Mouse (Mus musculus) embryonic facial prominence, embryonic 11.5 days (tissue): ENCODE results near the gene Gm45716. TPM values are rescaled to one million over a fixed set of nuclear protein-coding genes. Genes with fewer than 3 reads are reported as not detected.

ENCODE experiments used
- ATAC-seq: fragments of 200-750 bp; cut with Nextera tagmentation; replicated peaks from 2 replicates; pipeline ENCODE4 v1.8.0; 2017; ENCODE audit warnings: low read depth; ENCODE audit not compliant: insufficient number of reproducible peaks, low FRiP score, low TSS enrichment
- DNase-seq: peaks from one replicate; pipeline ENCODE4 v3.0.0-alpha.2; 2015; ENCODE audit warnings: low spot score
- H3K27ac ChIP-seq: fragments of 300-500 bp; sonication (generic); replicated peaks from 2 replicates; pipeline ENCODE4 v1.5.1; 2014; ENCODE audit warnings: mild to moderate bottlenecking, low read depth, low read length, control low read depth
- H3K27me3 ChIP-seq: fragments of 300-500 bp; sonication (generic); 2 replicates; pipeline ENCODE4 v1.6.1; 2014; ENCODE audit warnings: mild to moderate bottlenecking, low read length, moderate library complexity, mixed read lengths; ENCODE audit not compliant: control insufficient read depth, insufficient read depth
- H3K36me3 ChIP-seq: fragments of 300-500 bp; sonication (generic); replicated peaks from 2 replicates; pipeline ENCODE4 v1.6.1; 2014; ENCODE audit warnings: low read depth, mild to moderate bottlenecking, low read length, moderate library complexity, mixed read lengths; ENCODE audit not compliant: control insufficient read depth, insufficient read depth
- H3K4me1 ChIP-seq: fragments of 300-500 bp; sonication (generic); 2 replicates; pipeline ENCODE4 v1.6.1; 2014; ENCODE audit warnings: low read length, mixed read lengths; ENCODE audit not compliant: control insufficient read depth, insufficient read depth
- H3K4me2 ChIP-seq: fragments of 300-500 bp; sonication (generic); 2 replicates; pipeline ENCODE4 v1.6.1; 2014; ENCODE audit warnings: low read depth, mild to moderate bottlenecking, control low read depth, low read length, moderate library complexity
- H3K4me3 ChIP-seq: fragments of 300-500 bp; sonication (generic); 2 replicates; pipeline ENCODE4 v1.5.1; 2014; ENCODE audit warnings: low read depth, low read length, control low read depth
- H3K9ac ChIP-seq: fragments of 300-500 bp; sonication (generic); replicated peaks from 2 replicates; pipeline ENCODE4 v1.6.1; 2014; ENCODE audit warnings: mild to moderate bottlenecking, control low read depth, low read length
- H3K9me3 ChIP-seq: fragments of 300-500 bp; sonication (generic); replicated peaks from 2 replicates; pipeline ENCODE4 v1.6.1; 2016; ENCODE audit warnings: mild to moderate bottlenecking, low read length, inconsistent platforms, mixed read lengths; ENCODE audit not compliant: control insufficient read depth
- WGBS: fragments of 180-500 bp; shearing (Covaris S2); extraction: QIAGEN DNeasy Blood & Tissue Kit; methylation state at CpG from one replicate; pipeline ENCODE4 v1.1.7; 2014; 5-methylcytosine and 5-hydroxymethylcytosine counted together
- polyA plus RNA-seq: library from polyadenylated mRNA; unstranded; fragments of >200 nt; fragmentation: Nextera tagmentation; extraction: Ambion mirVana; gene quantifications from 2 replicates; pipeline ENCODE4 v1.2.1, GENCODE M21; 2014

The Gm45716 gene
- polyA plus RNA-seq, 1 experiment from 2014 or later, result 17.1 TPM

- ATAC-seq (no peak), DNase-seq (no peak)
- WGBS, result 47% methylated on average over 5 of the region's 5 CpGs
- H3K9ac ChIP-seq, result no peak overlapping the region
- H3K4me3 ChIP-seq, result no peak overlapping the region
- no peak overlapping the region for H3K27ac ChIP-seq
- no peaks in the 10 kb centered on the region for H3K9me3 ChIP-seq
- no peaks in the 10 kb centered on the region for H3K36me3 ChIP-seq
- H3K27me3 ChIP-seq, result no peaks in the 10 kb centered on the region
- H3K4me2 ChIP-seq, result no peak overlapping the region
- H3K4me1 ChIP-seq, result no peaks in the 10 kb centered on the region
Measured at GRCm38 (mm10) chr11:90237616-90238015, 50.1 kb downstream of the Gm45716 start.

GRCm38 (mm10) chr11:90238657-90239056, 51.2 kb downstream of the Gm45716 start:
- Histone ChIP-seq H3K9me3 (no peaks in the 10 kb centered on the region), H3K4me3 (no peak overlapping the region), H3K27me3 (no peaks in the 10 kb centered on the region), H3K36me3 (no peaks in the 10 kb centered on the region), H3K4me1 (no peaks in the 10 kb centered on the region), H3K27ac (no peak overlapping the region), H3K9ac (no peak overlapping the region), H3K4me2 (no peak overlapping the region)
- 25% methylated on average over 2 of the region's 2 CpGs for WGBS
- DNase-seq, result no peak
- ATAC-seq, result no peak

- no peaks in the 10 kb centered on the region for H3K36me3 ChIP-seq
- H3K27ac ChIP-seq, result no peak overlapping the region
- no peak overlapping the region for H3K9ac ChIP-seq
- DNase-seq, result no peak
- no peaks in the 10 kb centered on the region for H3K27me3 ChIP-seq
- H3K4me2 ChIP-seq, result no peak overlapping the region
- 20% methylated on average over 6 of the region's 6 CpGs for WGBS
- no peaks in the 10 kb centered on the region for H3K4me1 ChIP-seq
- no peak for ATAC-seq
- no peak overlapping the region for H3K4me3 ChIP-seq
- no peaks in the 10 kb centered on the region for H3K9me3 ChIP-seq
Measured at GRCm38 (mm10) chr11:90240652-90241330, 53.3 kb downstream of the Gm45716 start.

- 96% methylated on average over 2 of the region's 2 CpGs for WGBS
- no peak for DNase-seq
Measured at GRCm38 (mm10) chr11:90241874-90242273, 54.4 kb downstream of the Gm45716 start.

GRCm38 (mm10) chr11:90243300-90243699, 55.8 kb downstream of the Gm45716 start:
- DNase-seq, result no peak
- Histone ChIP-seq H3K4me3 (no peak overlapping the region), H3K27ac (no peak overlapping the region), H3K4me1 (no peaks in the 10 kb centered on the region), H3K9me3 (no peaks in the 10 kb centered on the region), H3K36me3 (no peaks in the 10 kb centered on the region), H3K4me2 (no peak overlapping the region), H3K9ac (no peak overlapping the region), H3K27me3 (no peaks in the 10 kb centered on the region)
- no peak for ATAC-seq
- WGBS, result 88% methylated on average over 2 of the region's 2 CpGs

More at GRCm38 (mm10) chr11:90241874-90242273, 54.4 kb downstream of the Gm45716 start:
- no peaks in the 10 kb centered on the region for H3K36me3 ChIP-seq
- no peaks in the 10 kb centered on the region for H3K27me3 ChIP-seq
- H3K9me3 ChIP-seq, result no peaks in the 10 kb centered on the region
- no peaks in the 10 kb centered on the region for H3K4me1 ChIP-seq
- no peak overlapping the region for H3K4me3 ChIP-seq
- ATAC-seq, result no peak
- H3K4me2 ChIP-seq, result no peak overlapping the region
- no peak overlapping the region for H3K27ac ChIP-seq
- no peak overlapping the region for H3K9ac ChIP-seq

GRCm38 (mm10) chr11:90245630-90246029, 58.1 kb downstream of the Gm45716 start:
- Histone ChIP-seq H3K36me3 (no peaks in the 10 kb centered on the region), H3K4me2 (no peak overlapping the region), H3K27ac (no peak overlapping the region), H3K4me1 (no peaks in the 10 kb centered on the region), H3K27me3 (no peaks in the 10 kb centered on the region), H3K9ac (no peak overlapping the region), H3K9me3 (no peaks in the 10 kb centered on the region), H3K4me3 (no peak overlapping the region)
- DNase-seq (no peak), ATAC-seq (no peak)
- WGBS, result 86% methylated on average over 6 of the region's 6 CpGs

GRCm38 (mm10) chr11:90246676-90247075, 59.2 kb downstream of the Gm45716 start:
- ATAC-seq (no peak), DNase-seq (no peak)
- 80% methylated on average over 4 of the region's 4 CpGs for WGBS
- H3K4me2 ChIP-seq, result no peak overlapping the region
- H3K4me3 ChIP-seq, result no peak overlapping the region
- H3K9me3 ChIP-seq, result no peaks in the 10 kb centered on the region
- H3K4me1 ChIP-seq, result no peaks in the 10 kb centered on the region
- no peak overlapping the region for H3K27ac ChIP-seq
- H3K36me3 ChIP-seq, result no peaks in the 10 kb centered on the region
- H3K27me3 ChIP-seq, result no peaks in the 10 kb centered on the region
- H3K9ac ChIP-seq, result no peak overlapping the region

- Histone ChIP-seq H3K4me3 (no peak overlapping the region), H3K9ac (no peak overlapping the region), H3K9me3 (no peaks in the 10 kb centered on the region), H3K36me3 (no peaks in the 10 kb centered on the region), H3K27me3 (no peaks in the 10 kb centered on the region), H3K4me2 (no peak overlapping the region), H3K27ac (no peak overlapping the region), H3K4me1 (no peaks in the 10 kb centered on the region)
- no peak for DNase-seq
- ATAC-seq, result no peak
- WGBS, result 60% methylated on average over 4 of the region's 4 CpGs
Measured at GRCm38 (mm10) chr11:90247793-90248192, 60.3 kb downstream of the Gm45716 start.
